Comparison of ENCODE assay signal across 16 mouse cellular contexts in genomic region chr7:68738676-68739399, GRCm38 (mm10).
"Had no signal": no experiment of that assay in that cellular context is flagged by ENCODE, and none has a peak within 500 bp of the region (broad histone marks: within the 10 kb centered on the region; RNA-seq: fewer than 3 reads in every experiment).

No protein-coding gene starts in this region.

- H3K27me3 ChIP-seq: limb, embryonic 15.5 days; liver, embryonic 15.5 days; megakaryocyte, embryonic 14.5 days; midbrain, embryonic 13.5 days; neural tube, embryonic 12.5 days; stomach, embryonic 15.5 days had no signal

- H3K4me1 ChIP-seq: limb, embryonic 15.5 days; liver, embryonic 15.5 days; megakaryocyte, embryonic 14.5 days; midbrain, embryonic 13.5 days; neural tube, embryonic 12.5 days; stomach, embryonic 15.5 days had no signal

- ATAC-seq: intestine, postnatal 0 days; midbrain, embryonic 13.5 days had no signal

- H3K4me3 ChIP-seq: limb, embryonic 15.5 days; liver, embryonic 15.5 days; megakaryocyte, embryonic 14.5 days; midbrain, embryonic 13.5 days; neural tube, embryonic 12.5 days; stomach, embryonic 15.5 days had no signal

- H3K27ac ChIP-seq: limb, embryonic 15.5 days; liver, embryonic 15.5 days; midbrain, embryonic 13.5 days; neural tube, embryonic 12.5 days; stomach, embryonic 15.5 days had no signal

- DNase-seq: kidney, adult 8-10 months; kidney, postnatal 36 days; layer of hippocampus, adult 9-11 months; layer of hippocampus, postnatal 36 days; lung, embryonic 14.5 days; lung, postnatal 14 days; right cerebral cortex, postnatal 14 days; thymus, adult 2 months; thymus, postnatal 25 days had no signal

- H3K9ac ChIP-seq: limb, embryonic 15.5 days; liver, embryonic 15.5 days; lung, embryonic 14.5 days; midbrain, embryonic 13.5 days; neural tube, embryonic 12.5 days; stomach, embryonic 15.5 days had no signal
